Mouse (Mus musculus): ENCODE results near the gene Agap3. TPM values are rescaled to one million over a fixed set of nuclear protein-coding genes. Genes with fewer than 3 reads are reported as not detected.

Gene Agap3
- polyA plus RNA-seq, 1 experiment from 2014 or later: 41.3 TPM

GRCm38 (mm10) chr5:24453283-24453984 lies 1.5 kb downstream of the Agap3 start:
- no peaks in the 10 kb centered on the region for H3K27me3 ChIP-seq
- peak overlapping the region; percentile 80 for H3K4me3 ChIP-seq
- H3K27ac ChIP-seq: peak overlapping the region; percentile 90
- H3K9me3 ChIP-seq: no peaks in the 10 kb centered on the region
- WGBS: 16% methylated on average over 5 of the region's 5 CpGs
- no peak for ATAC-seq (ENCODE audit: borderline replicate concordance, extremely low read depth, low FRiP score, low TSS enrichment)
- H3K9ac ChIP-seq: peak overlapping the region; percentile 81
- H3K36me3 ChIP-seq: no peaks in the 10 kb centered on the region
- H3K4me2 ChIP-seq: peak overlapping the region; percentile 91
- H3K4me1 ChIP-seq: peaks cover 42% of the 10 kb centered on the region

DNA sequence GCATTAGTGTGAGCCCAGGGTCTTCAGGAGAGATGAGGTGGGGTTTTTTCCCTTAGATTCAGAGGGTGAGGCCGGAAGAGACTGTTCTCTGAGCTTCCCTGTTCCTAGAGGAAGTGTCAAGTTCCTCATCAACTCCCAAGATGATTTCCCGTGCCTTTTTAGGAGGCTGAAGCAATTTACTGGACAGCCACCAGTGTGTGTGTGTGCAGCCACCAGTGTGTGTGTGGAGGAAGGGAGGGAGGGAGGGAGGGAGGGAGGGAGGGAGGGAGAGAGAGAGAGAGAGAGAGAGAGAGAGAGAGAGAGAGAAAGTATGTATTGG lies 2.0 kb downstream of the Agap3 start:
- ATAC-seq (ENCODE audit: borderline replicate concordance, extremely low read depth, low FRiP score, low TSS enrichment): no peak
- H3K36me3 ChIP-seq: no peaks in the 10 kb centered on the region
- H3K27me3 ChIP-seq: no peaks in the 10 kb centered on the region
- no peaks in the 10 kb centered on the region for H3K9me3 ChIP-seq
- H3K27ac ChIP-seq: peak overlapping the region; percentile 82; the same call in 1 of the 2 replicates
- 0 out of 2 replicates have a peak overlapping the region, but pooled peaks have one; percentile 80 for H3K4me3 ChIP-seq
- H3K9ac ChIP-seq: 0 out of 2 replicates have a peak overlapping the region, but pooled peaks have one; percentile 81
- WGBS: 21% methylated on average over 2 of the region's 2 CpGs
- H3K4me1 ChIP-seq: peaks cover 42% of the 10 kb centered on the region
- H3K4me2 ChIP-seq: peak overlapping the region; percentile 91

DNA sequence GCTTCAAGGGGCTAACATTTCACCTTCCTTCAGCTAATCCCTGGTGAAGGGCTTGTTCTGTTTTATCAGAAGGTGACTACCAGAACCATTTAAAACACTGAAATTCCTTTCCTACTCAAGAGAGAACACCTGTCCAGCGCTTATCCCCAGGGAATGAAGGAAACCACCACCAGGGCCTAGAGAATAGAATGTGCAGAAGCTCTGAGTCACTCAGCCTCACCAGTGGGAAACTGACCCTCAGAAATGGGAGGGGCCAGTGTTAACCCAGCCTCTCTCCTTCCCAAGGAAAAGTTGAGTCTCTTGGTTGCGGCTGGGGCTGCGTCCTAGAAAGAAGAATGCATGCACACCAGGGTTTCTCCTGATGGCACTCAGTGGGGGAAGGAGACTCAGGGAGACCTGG lies 3.1 kb downstream of the Agap3 start:
- Histone ChIP-seq H3K27me3 (no peaks in the 10 kb centered on the region), H3K9ac (0 out of 2 replicates have a peak overlapping the region, but pooled peaks have one; percentile 7), H3K9me3 (no peaks in the 10 kb centered on the region), H3K4me3 (no peak overlapping the region), H3K27ac (peak overlapping the region; percentile 82), H3K4me1 (peaks cover 42% of the 10 kb centered on the region), H3K4me2 (peak overlapping the region; percentile 29), H3K36me3 (no peaks in the 10 kb centered on the region)
- 57% methylated on average over 3 of the region's 3 CpGs for WGBS
- no peak for ATAC-seq (ENCODE audit: borderline replicate concordance, extremely low read depth, low FRiP score, low TSS enrichment)

DNA sequence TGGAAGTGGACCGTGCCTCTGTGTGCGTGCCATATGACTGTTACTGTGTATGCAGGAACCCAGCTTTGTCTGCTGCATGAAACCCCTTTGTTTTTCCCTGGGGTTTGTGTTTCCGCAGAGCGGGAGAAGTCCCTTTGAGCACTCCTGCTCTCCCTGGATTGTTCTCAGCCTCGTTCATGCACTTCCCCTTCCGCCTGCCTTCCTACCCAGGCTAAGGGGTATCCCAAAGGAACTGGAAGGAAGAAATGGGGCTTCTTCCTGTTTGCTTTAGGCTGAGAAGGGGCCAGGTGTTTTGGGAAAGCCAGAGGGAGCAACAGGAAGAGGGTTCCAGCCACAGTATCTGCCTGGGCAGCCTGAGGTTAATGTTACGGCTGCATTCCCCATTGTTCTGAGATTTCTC lies 3.6 kb downstream of the Agap3 start:
- H3K4me3 ChIP-seq: no peak overlapping the region
- no peak for ATAC-seq (ENCODE audit: borderline replicate concordance, extremely low read depth, low FRiP score, low TSS enrichment)
- H3K36me3 ChIP-seq: no peaks in the 10 kb centered on the region
- 0 out of 2 replicates have a peak overlapping the region, but pooled peaks have one; percentile 7 for H3K9ac ChIP-seq
- no peaks in the 10 kb centered on the region for H3K27me3 ChIP-seq
- peaks cover 42% of the 10 kb centered on the region for H3K4me1 ChIP-seq
- H3K4me2 ChIP-seq: peak overlapping the region; percentile 29
- H3K27ac ChIP-seq: peak overlapping the region; percentile 82
- WGBS: 59% methylated on average over 7 of the region's 7 CpGs
- no peaks in the 10 kb centered on the region for H3K9me3 ChIP-seq

DNA sequence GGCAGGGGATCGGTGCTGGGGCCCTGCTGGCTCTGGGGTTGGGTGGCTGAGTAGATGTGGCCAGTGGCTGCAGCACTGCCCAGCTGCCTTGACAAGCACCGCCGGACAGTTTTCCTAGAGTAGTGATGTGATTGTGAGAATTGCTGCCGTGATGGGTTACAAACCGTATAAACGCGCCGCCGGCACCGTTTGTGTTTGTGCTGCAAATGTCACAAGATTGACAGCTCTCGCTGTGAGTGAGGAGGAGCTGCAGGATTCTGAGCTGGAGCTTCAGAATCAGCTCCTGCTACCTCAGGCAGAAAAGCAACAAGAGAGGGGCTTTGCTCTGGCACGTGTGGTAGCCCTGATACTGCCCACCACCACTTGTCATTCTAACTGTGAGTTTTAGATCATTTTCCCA lies 14.8 kb downstream of the Agap3 start:
- no peak for ATAC-seq (ENCODE audit: borderline replicate concordance, extremely low read depth, low FRiP score, low TSS enrichment)
- 43% methylated on average over 12 of the region's 12 CpGs for WGBS

DNA sequence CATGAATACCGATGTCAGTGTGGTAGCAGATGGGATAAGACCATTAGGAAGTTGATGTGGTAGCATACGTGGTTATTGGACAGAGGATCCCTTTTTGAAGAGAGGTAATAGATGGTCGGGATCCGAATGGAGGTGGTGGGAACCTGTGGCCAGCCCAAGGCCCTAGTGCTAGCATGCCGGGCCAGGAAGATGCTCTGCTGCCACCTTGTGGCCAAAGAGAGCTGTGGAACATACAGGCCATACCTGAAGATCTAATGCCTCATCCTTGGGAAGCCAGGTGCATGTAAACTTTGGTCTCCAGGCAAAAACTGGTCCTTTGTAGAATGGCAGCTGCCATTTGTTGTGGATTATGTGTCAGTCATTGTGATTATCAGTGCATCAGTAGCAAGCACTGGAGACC lies 18.6 kb downstream of the Agap3 start:
- H3K4me3 ChIP-seq: no peak overlapping the region
- ATAC-seq (ENCODE audit: borderline replicate concordance, extremely low read depth, low FRiP score, low TSS enrichment): no peak
- H3K4me1 ChIP-seq: peaks cover 30% of the 10 kb centered on the region
- H3K9me3 ChIP-seq: no peaks in the 10 kb centered on the region
- 8% methylated on average over 5 of the region's 5 CpGs for WGBS
- H3K27ac ChIP-seq: no peak overlapping the region
- peaks cover 4% of the 10 kb centered on the region; the same call in 1 of the 2 replicates for H3K27me3 ChIP-seq
- no peaks in the 10 kb centered on the region for H3K36me3 ChIP-seq
- no peak overlapping the region for H3K4me2 ChIP-seq
- H3K9ac ChIP-seq: no peak overlapping the region

More for the DNA sequence above, 14.8 kb downstream of the Agap3 start:
- Histone ChIP-seq H3K4me2 (no peak overlapping the region), H3K36me3 (0 out of 2 replicates have a peak, but pooled peaks cover under 1% of the 10 kb centered on the region), H3K9ac (no peak overlapping the region), H3K4me3 (no peak overlapping the region), H3K4me1 (0 out of 2 replicates have a peak, but pooled peaks cover 6% of the 10 kb centered on the region), H3K9me3 (no peaks in the 10 kb centered on the region), H3K27ac (no peak overlapping the region), H3K27me3 (no peaks in the 10 kb centered on the region)

DNA sequence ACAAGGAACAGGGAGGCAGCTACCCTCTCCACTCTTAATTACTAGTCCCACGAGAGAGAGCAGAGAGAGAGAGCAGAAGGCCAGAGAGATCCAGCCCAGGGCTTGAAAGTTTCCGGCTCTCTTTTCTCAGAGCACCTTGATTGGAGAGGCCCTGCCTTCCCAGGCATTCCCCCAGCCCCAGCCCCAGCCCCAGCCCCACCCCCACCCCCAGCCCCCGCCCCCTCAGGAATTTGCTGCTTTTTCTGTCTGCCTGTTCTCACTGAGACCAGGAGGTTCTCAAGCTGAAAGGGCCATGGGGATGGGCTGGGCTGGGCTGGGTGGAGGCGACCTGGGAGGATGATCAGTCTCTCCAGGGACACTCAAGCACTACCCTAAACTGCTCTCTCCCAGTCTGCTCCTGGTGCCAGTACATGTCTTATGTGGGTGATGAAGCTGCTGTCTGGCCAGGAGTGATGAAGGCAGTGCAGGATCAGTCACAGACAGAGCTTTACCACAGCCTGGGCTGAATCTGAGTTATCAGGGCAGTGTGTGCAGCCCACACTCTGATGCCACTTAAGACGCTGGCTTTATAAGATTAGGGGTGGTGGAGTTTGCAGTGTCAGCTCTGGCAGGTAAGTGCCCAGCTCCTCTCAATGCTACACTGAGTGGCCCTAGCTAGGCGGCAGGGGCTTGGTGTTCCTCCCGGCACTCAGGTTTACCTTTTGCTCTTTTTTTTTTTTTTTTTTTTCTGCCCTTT lies 21.1 kb downstream of the Agap3 start:
- Histone ChIP-seq H3K9ac (no peak overlapping the region), H3K27ac (peak overlapping the region; percentile 82), H3K36me3 (peaks cover 17% of the 10 kb centered on the region), H3K4me2 (peak overlapping the region; percentile 75), H3K4me3 (peak overlapping the region; percentile 13), H3K9me3 (no peaks in the 10 kb centered on the region), H3K4me1 (peaks cover 30% of the 10 kb centered on the region), H3K27me3 (peaks cover 4% of the 10 kb centered on the region; the same call in 1 of the 2 replicates)
- ATAC-seq (ENCODE audit: borderline replicate concordance, extremely low read depth, low FRiP score, low TSS enrichment): peak; percentile 10; the same call in 1 of the 2 replicates
- 50% methylated on average over 7 of the region's 7 CpGs for WGBS

GRCm38 (mm10) chr5:24474025-24474722 lies 22.2 kb downstream of the Agap3 start:
- peaks cover 4% of the 10 kb centered on the region; the same call in 1 of the 2 replicates for H3K27me3 ChIP-seq
- peak overlapping the region; percentile 82 for H3K27ac ChIP-seq
- H3K9ac ChIP-seq: peak overlapping the region; percentile 63
- no peaks in the 10 kb centered on the region for H3K9me3 ChIP-seq
- H3K4me2 ChIP-seq: peak overlapping the region; percentile 75
- ATAC-seq (ENCODE audit: borderline replicate concordance, extremely low read depth, low FRiP score, low TSS enrichment): peak; percentile 45; the same call in 1 of the 2 replicates
- WGBS: 6% methylated on average over 76 of the region's 77 CpGs
- peak overlapping the region; percentile 59 for H3K4me3 ChIP-seq
- H3K4me1 ChIP-seq: peaks cover 30% of the 10 kb centered on the region
- H3K36me3 ChIP-seq: peaks cover 28% of the 10 kb centered on the region

GRCm38 (mm10) chr5:24474723-24475261 lies 22.8 kb downstream of the Agap3 start:
- 5% methylated on average over 67 of the region's 67 CpGs for WGBS
- peaks cover 4% of the 10 kb centered on the region; the same call in 1 of the 2 replicates for H3K27me3 ChIP-seq
- H3K27ac ChIP-seq: peak overlapping the region; percentile 82
- peak overlapping the region; percentile 63 for H3K9ac ChIP-seq
- peak overlapping the region; percentile 75 for H3K4me2 ChIP-seq
- H3K4me1 ChIP-seq: peaks cover 30% of the 10 kb centered on the region
- H3K36me3 ChIP-seq: peaks cover 34% of the 10 kb centered on the region
- H3K4me3 ChIP-seq: peak overlapping the region; percentile 59
- peak; percentile 4; the same call in 1 of the 2 replicates for ATAC-seq (ENCODE audit: borderline replicate concordance, extremely low read depth, low FRiP score, low TSS enrichment)
- H3K9me3 ChIP-seq: no peaks in the 10 kb centered on the region

DNA sequence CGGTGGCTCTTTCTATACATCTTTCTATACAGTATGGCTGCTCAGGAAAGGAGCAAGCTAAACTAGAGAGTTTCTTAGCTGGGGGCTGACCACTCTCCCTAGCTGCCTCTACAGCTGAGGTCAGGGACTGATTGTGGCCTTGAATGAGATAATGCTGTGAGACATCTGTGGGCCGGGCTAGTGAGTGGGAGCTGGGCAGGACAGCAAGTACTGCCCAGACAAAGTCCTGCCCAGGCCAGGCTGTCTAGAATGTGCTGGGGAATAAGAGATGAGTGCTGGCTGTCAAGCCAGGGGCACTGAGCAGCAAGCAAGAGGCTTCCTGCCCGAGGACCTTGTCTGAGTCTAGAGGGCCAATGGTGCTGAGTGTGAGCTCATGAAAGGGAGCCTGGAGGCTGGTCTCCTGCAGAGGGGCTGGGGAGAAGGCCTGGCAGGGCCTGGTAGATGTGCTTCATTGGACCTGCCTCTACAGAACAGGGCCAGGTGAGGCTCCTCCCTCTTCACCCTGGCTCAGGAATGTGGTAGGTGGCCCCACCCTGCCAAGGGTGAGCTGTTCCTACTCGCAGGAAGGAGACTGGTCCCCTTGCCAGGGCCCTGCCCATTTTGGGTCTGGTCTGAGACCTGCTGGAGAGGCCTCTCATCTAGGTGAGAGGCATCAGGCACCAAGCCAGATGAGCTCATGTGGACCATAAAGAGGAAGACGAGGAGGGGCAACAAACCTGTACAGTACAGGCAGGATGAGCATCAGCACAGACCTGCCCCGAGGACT lies 23.7 kb downstream of the Agap3 start:
- ATAC-seq (ENCODE audit: borderline replicate concordance, extremely low read depth, low FRiP score, low TSS enrichment): peak; percentile 71
- Histone ChIP-seq H3K9ac (peak overlapping the region; percentile 63), H3K4me2 (peak overlapping the region; percentile 75), H3K36me3 (peaks cover 43% of the 10 kb centered on the region), H3K4me3 (peak overlapping the region; percentile 59), H3K27me3 (peaks cover 4% of the 10 kb centered on the region; the same call in 1 of the 2 replicates), H3K9me3 (no peaks in the 10 kb centered on the region), H3K27ac (peak overlapping the region; percentile 82), H3K4me1 (peaks cover 30% of the 10 kb centered on the region)
- WGBS: 55% methylated on average over 6 of the region's 6 CpGs

DNA sequence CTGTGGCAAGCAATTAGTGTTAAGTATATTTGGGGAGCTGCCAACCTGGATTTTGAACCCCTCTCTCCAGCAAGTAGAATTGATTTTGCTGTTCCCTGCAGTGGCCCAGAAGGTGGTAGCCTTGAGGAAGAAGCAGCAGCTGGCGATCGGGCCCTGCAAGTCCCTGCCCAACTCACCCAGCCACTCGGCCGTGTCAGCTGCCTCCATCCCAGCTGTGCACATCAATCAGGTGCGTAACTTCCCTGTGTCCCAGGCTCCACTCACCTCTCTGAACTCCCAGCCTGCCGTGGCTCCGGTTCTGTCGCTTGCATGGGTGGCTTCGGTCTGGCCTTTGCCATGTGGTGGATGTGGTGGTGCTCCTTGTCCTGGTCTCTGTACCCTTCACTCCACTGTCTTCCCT lies 25.9 kb downstream of the Agap3 start:
- Histone ChIP-seq H3K4me1 (peaks cover 33% of the 10 kb centered on the region), H3K27me3 (peaks cover 4% of the 10 kb centered on the region; the same call in 1 of the 2 replicates), H3K4me3 (no peak overlapping the region), H3K36me3 (peaks cover 59% of the 10 kb centered on the region), H3K9ac (no peak overlapping the region), H3K9me3 (no peaks in the 10 kb centered on the region), H3K27ac (no peak overlapping the region), H3K4me2 (no peak overlapping the region)
- ATAC-seq (ENCODE audit: borderline replicate concordance, extremely low read depth, low FRiP score, low TSS enrichment): no peak
- WGBS: 84% methylated on average over 9 of the region's 9 CpGs
